Mouse (Mus musculus): ENCODE data around the gene Nufip2.

- no peak for TF ChIP-seq CTCF (IDR thresholded peaks at IDR 0.05; ENCODE audit: low read depth)
- no peak for TF ChIP-seq EP300 (IDR thresholded peaks at IDR 0.05; ENCODE audit: low read depth)
These were observed 83.5 kb downstream of the Nufip2 start for GRCm38 (mm10) chr11:77769496-77769895.
